Mouse (Mus musculus): ENCODE data around the gene Sik1. TPM values are rescaled to one million over a fixed set of nuclear protein-coding genes. Genes with fewer than 3 reads are reported as not detected.

Gene Sik1
- total RNA-seq, 1 experiment: 35.0 TPM

- H3K9ac ChIP-seq (ENCODE audit: insufficient read depth, low read depth, low read length, poor library complexity, severe bottlenecking): peak overlapping the region; percentile 8; the same call in 1 of the 2 replicates
- no peaks in the 10 kb centered on the region for H3K36me3 ChIP-seq (ENCODE audit: control insufficient read depth, insufficient read depth, low read length, poor library complexity, severe bottlenecking)
- no peak overlapping the region for H3K4me3 ChIP-seq (ENCODE audit: insufficient read depth in 1 of 2, low read depth in 1 of 2, low read length in 2 of 2, poor library complexity in 1 of 2, severe bottlenecking in 1 of 2)
- TF ChIP-seq ZNF384 (IDR thresholded peaks at IDR 0.05; ENCODE audit: low read depth, low read length) (no peak), CHD2 (IDR thresholded peaks at IDR 0.05; ENCODE audit: low read depth, low read length) (no peak), ZC3H11A (IDR thresholded peaks at IDR 0.05; ENCODE audit: borderline replicate concordance, low read depth, low read length) (no peak), HCFC1 (IDR thresholded peaks at IDR 0.05; ENCODE audit: borderline replicate concordance, insufficient read depth, low read length) (no peak), MAFK (IDR thresholded peaks at IDR 0.05; ENCODE audit: insufficient read depth, low read depth, low read length) (no peak)
- no peak for DNase-seq (ENCODE audit: low read depth, low spot score)
- no peaks in the 10 kb centered on the region for H3K9me3 ChIP-seq (ENCODE audit: control insufficient read depth, insufficient read depth, low read depth, low read length)
- no peak overlapping the region for H3K27ac ChIP-seq (ENCODE audit: insufficient read depth, low read depth, low read length, poor library complexity, severe bottlenecking)
- peaks cover 0 to 10% of the 10 kb centered on the region in 2 experiments; a peak in 1 of 4 replicates for H3K4me1 ChIP-seq (ENCODE audit: control insufficient read depth in 2 of 2, insufficient read depth in 2 of 2, low read length in 2 of 2, poor library complexity in 1 of 2)
- in situ Hi-C loops (cut with MboI; ENCODE audit: low sequenced_read_pairs in 2 of 2, unreplicated experiment in 2 of 2): no loop called here
Observed at GRCm38 (mm10) chr17:31877650-31878141, 22.1 kb upstream of the Sik1 start.

GRCm38 (mm10) chr17:31877181-31877581 lies 21.6 kb upstream of the Sik1 start:
- Histone ChIP-seq H3K27ac (ENCODE audit: insufficient read depth, low read depth, low read length, poor library complexity, severe bottlenecking) (no peak overlapping the region), H3K9ac (ENCODE audit: insufficient read depth, low read depth, low read length, poor library complexity, severe bottlenecking) (no peak overlapping the region)

GRCm38 (mm10) chr17:31876775-31877174 lies 21.2 kb upstream of the Sik1 start:
- no peak overlapping the region for H3K9ac ChIP-seq (ENCODE audit: insufficient read depth, low read depth, low read length, poor library complexity, severe bottlenecking)
- no peak for DNase-seq (ENCODE audit: low read depth, low spot score)
- no peaks in the 10 kb centered on the region for H3K9me3 ChIP-seq (ENCODE audit: control insufficient read depth, insufficient read depth, low read depth, low read length)
- peaks cover 0 to 10% of the 10 kb centered on the region in 2 experiments; a peak in 1 of 4 replicates for H3K4me1 ChIP-seq (ENCODE audit: control insufficient read depth in 2 of 2, insufficient read depth in 2 of 2, low read length in 2 of 2, poor library complexity in 1 of 2)
- no peaks in the 10 kb centered on the region for H3K36me3 ChIP-seq (ENCODE audit: control insufficient read depth, insufficient read depth, low read length, poor library complexity, severe bottlenecking)
- no peak for TF ChIP-seq HCFC1 (IDR thresholded peaks at IDR 0.05; ENCODE audit: borderline replicate concordance, insufficient read depth, low read length)
- no peak for TF ChIP-seq MAFK (IDR thresholded peaks at IDR 0.05; ENCODE audit: insufficient read depth, low read depth, low read length)
- TF ChIP-seq ZC3H11A (IDR thresholded peaks at IDR 0.05; ENCODE audit: borderline replicate concordance, low read depth, low read length): no peak
- TF ChIP-seq CHD2 (IDR thresholded peaks at IDR 0.05; ENCODE audit: low read depth, low read length): no peak
- TF ChIP-seq ZNF384 (IDR thresholded peaks at IDR 0.05; ENCODE audit: low read depth, low read length): no peak
- H3K27ac ChIP-seq (ENCODE audit: insufficient read depth, low read depth, low read length, poor library complexity, severe bottlenecking): no peak overlapping the region
- in situ Hi-C loops (cut with MboI; ENCODE audit: low sequenced_read_pairs in 2 of 2, unreplicated experiment in 2 of 2): no loop called here
- H3K4me3 ChIP-seq (ENCODE audit: insufficient read depth in 1 of 2, low read depth in 1 of 2, low read length in 2 of 2, poor library complexity in 1 of 2, severe bottlenecking in 1 of 2): no peak overlapping the region

More at GRCm38 (mm10) chr17:31877181-31877581, 21.6 kb upstream of the Sik1 start:
- Histone ChIP-seq H3K36me3 (ENCODE audit: control insufficient read depth, insufficient read depth, low read length, poor library complexity, severe bottlenecking) (no peaks in the 10 kb centered on the region), H3K4me3 (ENCODE audit: insufficient read depth in 1 of 2, low read depth in 1 of 2, low read length in 2 of 2, poor library complexity in 1 of 2, severe bottlenecking in 1 of 2) (no peak overlapping the region), H3K4me1 (ENCODE audit: control insufficient read depth in 2 of 2, insufficient read depth in 2 of 2, low read length in 2 of 2, poor library complexity in 1 of 2) (peaks cover 0 to 10% of the 10 kb centered on the region in 2 experiments; a peak in 1 of 4 replicates), H3K9me3 (ENCODE audit: control insufficient read depth, insufficient read depth, low read depth, low read length) (no peaks in the 10 kb centered on the region)
- in situ Hi-C loops (cut with MboI; ENCODE audit: low sequenced_read_pairs in 2 of 2, unreplicated experiment in 2 of 2): no loop called here
- TF ChIP-seq ZNF384 (IDR thresholded peaks at IDR 0.05; ENCODE audit: low read depth, low read length) (no peak), MAFK (IDR thresholded peaks at IDR 0.05; ENCODE audit: insufficient read depth, low read depth, low read length) (no peak), ZC3H11A (IDR thresholded peaks at IDR 0.05; ENCODE audit: borderline replicate concordance, low read depth, low read length) (no peak), CHD2 (IDR thresholded peaks at IDR 0.05; ENCODE audit: low read depth, low read length) (no peak), HCFC1 (IDR thresholded peaks at IDR 0.05; ENCODE audit: borderline replicate concordance, insufficient read depth, low read length) (no peak)
- no peak for DNase-seq (ENCODE audit: low read depth, low spot score)

GRCm38 (mm10) chr17:31875326-31875930 lies 19.8 kb upstream of the Sik1 start:
- TF ChIP-seq MAFK (IDR thresholded peaks at IDR 0.05; ENCODE audit: insufficient read depth, low read depth, low read length) (no peak), ZNF384 (IDR thresholded peaks at IDR 0.05; ENCODE audit: low read depth, low read length) (no peak), CHD2 (IDR thresholded peaks at IDR 0.05; ENCODE audit: low read depth, low read length) (no peak), ZC3H11A (IDR thresholded peaks at IDR 0.05; ENCODE audit: borderline replicate concordance, low read depth, low read length) (no peak), HCFC1 (IDR thresholded peaks at IDR 0.05; ENCODE audit: borderline replicate concordance, insufficient read depth, low read length) (no peak)
- Histone ChIP-seq H3K4me1 (ENCODE audit: control insufficient read depth in 2 of 2, insufficient read depth in 2 of 2, low read length in 2 of 2, poor library complexity in 1 of 2) (peaks cover 4 to 17% of the 10 kb centered on the region in 2 experiments; a peak in 2 of 4 replicates), H3K9ac (ENCODE audit: insufficient read depth, low read depth, low read length, poor library complexity, severe bottlenecking) (no peak overlapping the region), H3K27ac (ENCODE audit: insufficient read depth, low read depth, low read length, poor library complexity, severe bottlenecking) (no peak overlapping the region), H3K4me3 (ENCODE audit: insufficient read depth in 1 of 2, low read depth in 1 of 2, low read length in 2 of 2, poor library complexity in 1 of 2, severe bottlenecking in 1 of 2) (no peak overlapping the region), H3K36me3 (ENCODE audit: control insufficient read depth, insufficient read depth, low read length, poor library complexity, severe bottlenecking) (no peaks in the 10 kb centered on the region), H3K9me3 (ENCODE audit: control insufficient read depth, insufficient read depth, low read depth, low read length) (no peaks in the 10 kb centered on the region)
- in situ Hi-C loops (cut with MboI; ENCODE audit: low sequenced_read_pairs in 2 of 2, unreplicated experiment in 2 of 2): no loop called here
- DNase-seq (ENCODE audit: low read depth, low spot score): no peak

All from ES-E14 (cell line).